Mouse (Mus musculus) myocyte (in vitro differentiated cells): ENCODE results near the gene Fgf14.

Experiments
- CEBPB ChIP-seq: IDR thresholded peaks from 2 replicates; pipeline ENCODE4 v1.6.1; 2011; ENCODE audit warnings: mild to moderate bottlenecking, moderate library complexity; ENCODE audit not compliant: poor library complexity, insufficient read depth, severe bottlenecking
- E2F4 ChIP-seq: IDR thresholded peaks from one replicate; pipeline ENCODE4 v1.6.1; 2011; ENCODE audit warnings: mild to moderate bottlenecking, control low read depth, moderate library complexity; ENCODE audit not compliant: insufficient read depth
- MAX ChIP-seq: IDR thresholded peaks from one replicate; pipeline ENCODE4 v1.6.1; 2011; ENCODE audit warnings: low read depth, mild to moderate bottlenecking, control low read depth
- MYOD1 ChIP-seq, 3 experiments: IDR thresholded peaks; one replicate each; pipeline ENCODE4 v1.6.1; 2011; ENCODE audit warnings: control low read depth in 2 of 3, low read depth in 2 of 3, mild to moderate bottlenecking in 2 of 3, moderate library complexity in 1 of 3; ENCODE audit not compliant: insufficient read length in 2 of 3, control insufficient read depth in 1 of 3
- MYOG ChIP-seq, 3 experiments: IDR thresholded peaks; one replicate each; pipeline ENCODE4 v1.6.1; 2011; ENCODE audit warnings: control low read depth in 2 of 3, low read depth in 2 of 3, mild to moderate bottlenecking in 2 of 3; ENCODE audit not compliant: insufficient read length in 2 of 3, control insufficient read depth in 1 of 3, insufficient read depth in 1 of 3
- POLR2A ChIP-seq: IDR thresholded peaks from one replicate; pipeline ENCODE4 v1.6.1; 2011; ENCODE audit warnings: low read depth, mild to moderate bottlenecking, control low read depth, moderate library complexity; ENCODE audit not compliant: insufficient read length
- SRF ChIP-seq: IDR thresholded peaks from one replicate; pipeline ENCODE4 v1.6.1; 2011; ENCODE audit warnings: low read depth; ENCODE audit not compliant: control insufficient read depth, insufficient read length
- TCF12 ChIP-seq: IDR thresholded peaks from one replicate; pipeline ENCODE4 v1.6.1; 2011; ENCODE audit warnings: mild to moderate bottlenecking, control low read depth; ENCODE audit not compliant: poor library complexity, insufficient read depth, severe bottlenecking
- USF1 ChIP-seq: IDR thresholded peaks from one replicate; pipeline ENCODE4 v1.6.1; 2011; ENCODE audit warnings: low read depth, mild to moderate bottlenecking, control low read depth, moderate library complexity

DNA sequence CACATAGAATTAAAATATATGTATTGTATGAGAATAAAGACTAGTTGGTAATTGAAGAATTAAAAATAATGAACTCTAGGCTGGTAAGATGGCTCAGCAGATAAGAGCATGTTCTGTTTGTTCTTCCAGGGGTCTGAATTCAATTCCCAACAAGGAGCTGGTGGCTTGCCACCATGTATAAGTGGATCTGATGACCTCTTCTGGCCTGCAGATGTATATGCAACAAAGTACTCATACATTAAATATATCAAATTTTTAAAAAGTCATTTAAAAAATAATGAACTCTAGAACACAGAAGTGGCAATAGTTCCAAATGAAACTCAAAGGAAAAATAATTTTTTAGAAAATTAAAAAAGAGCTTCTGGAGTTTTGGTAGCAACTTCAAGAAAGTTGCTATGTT lies 529.5 kb downstream of the Fgf14 start:
- no peak for TF ChIP-seq POLR2A
- TF ChIP-seq CEBPB: no peak
- TF ChIP-seq USF1: no peak
- no peak for TF ChIP-seq E2F4
- no peak for TF ChIP-seq MYOD1 (IDR thresholded peaks at IDR 0.05; ENCODE audit: control insufficient read depth in 1 of 3, insufficient read length in 2 of 3, low read depth in 2 of 3)
- TF ChIP-seq TCF12: no peak
- TF ChIP-seq MYOG (IDR thresholded peaks at IDR 0.05; ENCODE audit: control insufficient read depth in 1 of 3, insufficient read depth in 1 of 3, insufficient read length in 2 of 3, low read depth in 2 of 3): no peak
- no peak for TF ChIP-seq MAX
- no peak for TF ChIP-seq SRF
